Mouse (Mus musculus): ENCODE results near the gene Prkar2b.

Gene Prkar2b

DNA sequence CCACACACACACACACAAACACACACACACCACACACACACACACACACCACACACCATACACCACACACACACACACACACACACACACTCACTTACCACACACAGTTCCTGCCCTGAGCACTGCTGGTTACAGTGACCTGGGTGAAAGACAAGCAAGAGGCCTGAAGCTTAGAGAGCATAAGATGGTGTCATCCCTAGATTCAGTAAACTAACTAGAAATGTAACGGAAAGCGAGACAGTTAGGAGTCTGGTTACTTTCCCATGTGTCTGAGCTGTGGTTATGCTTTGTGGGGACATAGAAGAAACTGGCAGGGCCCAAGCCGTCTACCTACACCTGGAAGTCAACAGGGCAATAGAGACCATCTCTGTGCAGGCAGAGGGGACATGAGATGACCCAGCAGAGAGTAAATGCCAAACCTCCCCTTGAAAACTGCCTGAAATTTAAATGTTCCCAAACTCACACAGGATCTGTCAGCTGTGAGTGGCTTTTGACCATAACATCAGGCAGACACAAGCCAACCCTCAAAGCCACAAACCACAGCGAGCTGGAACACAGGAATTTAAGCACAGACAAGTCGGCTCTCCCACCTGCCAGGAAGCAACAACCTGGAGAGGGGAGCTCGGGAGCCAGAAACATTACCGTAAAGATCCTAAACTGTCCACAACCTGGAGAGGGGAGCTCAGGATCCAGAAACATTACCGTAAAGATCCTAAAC, 51.7 kb downstream of the Prkar2b start:
- DNase-seq (ENCODE audit: low spot score), result no peak

DNA sequence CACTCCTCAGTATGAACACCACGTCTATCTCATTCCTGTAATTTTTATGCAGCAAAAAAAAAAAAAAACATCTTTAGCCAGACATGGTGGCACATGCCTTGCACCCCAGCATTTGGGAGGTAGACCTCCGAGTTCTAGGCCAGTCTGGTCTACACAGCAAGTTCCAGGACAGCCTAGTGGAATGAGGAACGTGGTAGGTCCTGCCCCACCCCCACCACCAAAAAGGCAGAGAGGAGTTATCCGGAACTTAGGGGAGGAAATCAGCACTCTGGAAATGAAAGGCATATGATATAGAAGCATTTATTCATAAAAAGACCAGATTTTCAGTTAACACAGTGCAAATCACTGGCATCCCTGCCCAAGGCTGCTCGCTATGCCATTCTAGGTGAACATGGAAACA, 52.4 kb downstream of the Prkar2b start:
- no peak for DNase-seq (ENCODE audit: low spot score)

DNA sequence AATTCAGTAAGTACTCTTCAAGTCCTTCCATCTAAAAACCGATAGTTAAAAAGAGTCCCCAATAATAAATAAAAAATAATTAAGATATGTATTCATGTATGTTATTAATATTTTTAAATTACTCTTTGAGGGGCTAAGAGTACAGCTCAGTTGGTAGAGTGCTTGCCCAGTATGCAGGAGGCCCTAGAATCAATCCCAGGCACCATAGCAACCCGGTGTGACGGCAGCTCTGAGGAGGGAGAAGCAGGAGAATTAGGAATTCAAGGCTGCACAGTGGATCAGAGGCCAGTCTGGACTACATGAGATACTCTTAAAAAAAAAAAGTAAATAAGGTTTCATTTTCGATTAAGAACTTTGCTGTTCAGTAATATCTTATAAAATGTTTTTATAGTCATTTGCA, 53.5 kb downstream of the Prkar2b start:
- DNase-seq (ENCODE audit: low spot score), result no peak

DNA sequence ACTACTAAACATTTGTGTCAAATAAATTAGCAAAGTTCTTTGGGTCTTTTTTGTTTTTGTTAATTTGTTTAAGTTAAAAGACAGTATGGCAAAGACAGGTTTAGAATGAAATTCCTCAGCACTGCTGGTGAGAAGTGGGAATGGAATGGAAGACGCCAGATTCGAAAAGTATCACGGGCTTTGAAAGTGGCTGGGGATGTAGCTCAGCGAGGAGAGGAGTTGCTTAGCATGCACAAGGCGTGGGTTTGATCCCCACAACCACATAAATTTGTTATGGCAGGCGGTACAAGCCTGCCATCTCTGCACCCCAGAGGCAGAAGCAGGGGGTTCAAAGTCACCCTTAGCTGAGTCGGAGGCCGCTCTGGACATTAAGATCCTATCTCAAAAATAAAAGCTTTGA, 54.1 kb downstream of the Prkar2b start:
- no peak for DNase-seq (ENCODE audit: low spot score)

DNA sequence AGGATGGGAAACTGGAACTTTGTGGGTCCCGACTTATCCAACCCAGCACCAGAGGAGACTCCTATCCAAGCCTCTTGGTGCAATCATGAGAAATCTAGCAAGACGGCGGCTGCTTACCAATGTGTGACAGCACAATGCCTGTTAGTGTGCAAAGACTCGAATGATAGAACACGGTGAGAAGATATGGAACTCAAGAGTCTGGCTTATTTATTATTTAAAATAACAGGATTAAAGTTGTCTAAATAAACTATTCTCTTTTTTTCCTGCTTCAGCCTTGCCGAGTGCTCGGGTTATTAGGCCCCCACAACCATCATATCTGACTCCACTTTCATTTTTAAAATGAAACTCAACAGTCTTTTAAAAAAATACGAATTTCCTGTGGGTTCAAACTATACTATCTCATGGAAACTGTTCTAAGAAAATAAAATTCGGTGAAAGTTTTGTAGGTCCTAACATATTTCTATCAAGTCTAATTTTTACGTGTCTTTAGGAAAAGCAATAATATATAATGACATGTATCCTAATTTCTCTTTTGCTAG, 54.6 kb downstream of the Prkar2b start:
- DNase-seq (ENCODE audit: low spot score), result no peak

DNA sequence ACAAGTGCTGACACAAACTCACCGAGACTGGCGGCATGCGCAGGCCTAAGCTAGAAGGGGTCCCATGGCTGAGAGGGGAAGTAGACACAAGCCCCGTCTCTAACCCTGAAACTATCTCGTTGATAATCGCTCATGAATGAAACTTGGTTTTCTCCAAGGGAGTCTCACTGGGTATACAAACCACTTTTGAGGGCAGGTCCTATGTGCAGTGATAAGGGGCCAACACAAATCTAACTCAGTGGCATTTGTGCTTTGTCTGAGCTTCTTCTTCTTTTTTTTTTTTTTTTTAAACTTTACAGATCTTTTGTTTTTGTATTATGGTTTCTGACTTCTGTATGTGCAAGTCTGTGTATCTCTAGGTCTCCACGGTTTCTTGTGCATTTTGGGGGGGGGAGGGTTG, 60.6 kb downstream of the Prkar2b start:
- no peak for DNase-seq (ENCODE audit: low spot score)

DNA sequence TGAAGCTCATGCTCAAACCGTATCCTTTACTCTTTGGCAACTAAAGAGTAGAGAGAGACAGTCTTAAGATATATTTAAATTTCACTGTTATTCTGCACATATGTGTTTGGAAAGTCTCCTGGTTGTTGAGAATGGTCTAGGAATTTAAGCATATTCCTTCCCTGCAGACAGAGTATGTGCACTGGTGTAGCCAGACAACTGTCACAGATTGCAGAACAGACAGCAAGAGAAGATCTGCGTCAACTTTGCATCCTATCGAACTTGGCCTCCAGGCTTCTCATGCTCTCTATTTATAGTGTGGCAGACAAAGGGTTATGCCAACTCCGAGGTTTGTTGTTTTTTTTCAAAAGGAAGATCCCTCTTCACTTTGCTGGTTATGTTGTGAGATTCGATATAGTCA, 62.4 kb downstream of the Prkar2b start:
- DNase-seq (ENCODE audit: low spot score), result no peak

DNA sequence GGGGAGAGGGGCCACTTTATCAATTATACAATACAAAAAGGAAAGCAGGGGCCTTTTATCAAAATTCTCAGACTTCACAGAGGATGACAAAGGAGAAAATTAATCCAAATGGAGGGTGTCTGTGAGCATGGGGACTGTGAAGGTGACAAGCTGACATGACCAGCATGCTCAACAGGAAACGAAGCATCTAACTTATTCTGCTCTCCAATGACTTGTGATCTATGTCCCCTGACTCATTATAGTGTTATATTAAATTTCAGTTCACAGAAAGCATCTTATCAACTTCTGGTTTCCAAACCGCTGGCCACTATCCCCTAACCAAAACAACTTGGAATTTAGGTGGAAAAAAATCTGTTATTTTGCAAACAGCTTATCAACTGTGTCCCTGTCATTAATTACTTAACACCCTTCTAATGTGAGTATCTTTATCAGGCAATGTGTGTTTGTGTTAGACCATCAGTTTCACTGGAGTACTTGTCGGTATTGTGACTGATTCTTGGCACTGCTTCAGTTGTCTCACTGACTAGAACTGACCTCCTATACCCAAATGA, 63.7 kb downstream of the Prkar2b start:
- no peak for DNase-seq (ENCODE audit: low spot score)

DNA sequence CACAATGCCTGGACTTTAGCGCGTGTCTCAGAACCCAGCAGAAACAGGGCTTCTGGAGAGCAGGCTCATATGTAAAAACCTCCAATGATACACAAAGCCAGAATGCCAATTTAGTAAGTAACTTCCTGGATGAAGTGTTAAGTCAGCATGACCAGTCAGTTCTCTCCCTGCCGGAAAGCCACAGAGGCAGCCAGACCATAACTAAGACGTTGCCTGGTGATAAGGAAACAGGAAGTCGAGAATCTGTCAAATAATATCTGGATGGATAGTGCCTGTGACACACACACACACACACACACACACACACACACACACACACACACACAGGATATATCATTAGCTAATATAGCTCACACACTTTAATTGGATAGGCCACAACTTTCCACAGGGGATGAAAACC, 64.2 kb downstream of the Prkar2b start:
- DNase-seq (ENCODE audit: low spot score), result no peak

DNA sequence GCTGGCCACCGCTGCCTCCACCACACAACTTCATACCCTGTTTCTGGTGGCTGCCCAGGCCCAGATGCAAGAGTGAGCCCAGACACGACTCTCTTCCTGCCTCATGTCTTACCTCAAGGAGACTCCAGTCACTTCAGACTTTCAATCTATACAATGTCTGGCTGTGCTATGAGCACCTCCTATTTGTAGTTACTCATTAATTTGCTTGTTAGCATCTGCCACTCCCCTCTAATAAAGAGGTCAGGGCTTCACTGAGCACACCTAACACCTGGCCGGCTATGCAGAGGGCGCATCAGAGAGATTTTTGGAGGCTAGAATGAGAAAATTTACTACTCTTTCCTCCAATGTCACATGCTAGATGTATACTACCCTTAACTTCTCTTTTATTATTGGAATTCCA, 70.5 kb downstream of the Prkar2b start:
- DNase-seq (ENCODE audit: low spot score), result no peak

DNA sequence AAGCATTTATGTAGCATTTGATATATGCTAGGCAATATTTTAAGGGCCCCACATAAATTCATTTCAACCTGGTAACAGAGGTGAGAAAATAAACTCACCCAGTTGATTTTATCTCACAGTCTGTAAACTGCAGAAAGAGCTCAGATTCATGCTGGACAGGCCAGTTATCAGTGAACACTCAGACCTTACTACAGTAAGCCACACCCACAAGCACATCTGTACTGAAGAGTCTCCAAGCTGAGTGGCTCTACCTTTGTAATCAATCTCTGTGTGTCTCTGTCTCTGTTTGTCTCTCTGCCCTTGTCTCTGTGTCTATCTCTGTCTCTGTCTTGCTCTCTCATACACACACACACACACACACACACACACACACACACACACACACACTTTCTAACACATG, 71.4 kb downstream of the Prkar2b start:
- no peak for DNase-seq (ENCODE audit: low spot score)

DNA sequence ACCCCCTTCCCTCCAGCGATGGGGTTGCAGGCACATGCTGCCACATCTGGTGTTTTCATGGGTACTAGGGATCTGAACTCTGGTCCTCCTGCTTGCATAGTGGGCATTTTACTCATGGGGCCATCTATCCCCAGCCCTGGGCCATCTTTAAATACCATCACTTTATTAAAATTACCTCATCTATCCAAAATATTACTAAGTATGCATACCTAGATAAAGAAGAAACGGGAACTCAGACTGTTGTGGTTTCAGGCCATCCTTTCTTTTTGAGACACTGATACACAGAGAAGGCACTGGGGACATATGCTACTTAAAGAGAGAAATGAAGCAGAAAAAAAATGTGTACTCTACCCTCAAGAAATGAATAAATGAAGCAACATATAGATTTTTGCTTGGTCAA, 74.6 kb downstream of the Prkar2b start:
- no peak for DNase-seq (ENCODE audit: low spot score)

DNA sequence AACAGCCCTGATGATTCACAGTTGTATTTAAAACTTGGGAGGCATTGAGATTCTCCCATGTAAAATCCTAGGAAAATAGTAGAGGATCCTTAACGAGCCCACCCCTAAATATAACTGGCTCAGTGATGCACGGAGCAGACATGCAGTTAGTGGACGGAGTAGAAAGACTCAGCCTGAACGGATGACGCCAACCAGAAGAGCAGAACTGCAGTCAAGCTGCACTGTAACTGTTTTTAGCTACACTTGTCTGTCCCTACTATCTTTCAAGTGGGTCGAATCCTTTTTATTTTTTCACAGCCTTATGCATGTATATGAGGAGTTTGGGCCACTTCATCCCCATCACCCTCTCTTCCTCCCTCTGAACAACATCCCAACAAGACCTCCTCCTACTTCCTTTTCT, 75.4 kb downstream of the Prkar2b start:
- DNase-seq (ENCODE audit: low spot score), result no peak

DNA sequence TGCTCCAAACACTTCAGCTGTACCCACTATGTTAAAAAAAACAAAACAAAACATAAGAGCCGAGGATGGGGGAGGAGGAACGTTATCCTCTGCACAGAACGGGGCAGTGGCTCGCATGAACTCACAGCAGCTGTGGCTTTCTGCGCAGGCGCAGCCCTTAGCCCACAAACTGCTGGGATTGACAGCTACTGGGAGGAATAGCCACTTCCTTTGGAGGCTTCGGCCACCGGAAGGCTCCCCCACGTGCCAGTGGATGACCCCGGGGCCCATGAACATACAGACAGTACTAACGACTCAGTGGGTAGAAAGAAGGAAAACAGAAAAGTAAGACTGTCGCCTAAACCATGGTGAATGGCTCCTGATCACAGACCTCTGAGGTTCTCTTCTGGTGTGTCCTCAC, 76.4 kb downstream of the Prkar2b start:
- no peak for DNase-seq (ENCODE audit: low spot score)

DNA sequence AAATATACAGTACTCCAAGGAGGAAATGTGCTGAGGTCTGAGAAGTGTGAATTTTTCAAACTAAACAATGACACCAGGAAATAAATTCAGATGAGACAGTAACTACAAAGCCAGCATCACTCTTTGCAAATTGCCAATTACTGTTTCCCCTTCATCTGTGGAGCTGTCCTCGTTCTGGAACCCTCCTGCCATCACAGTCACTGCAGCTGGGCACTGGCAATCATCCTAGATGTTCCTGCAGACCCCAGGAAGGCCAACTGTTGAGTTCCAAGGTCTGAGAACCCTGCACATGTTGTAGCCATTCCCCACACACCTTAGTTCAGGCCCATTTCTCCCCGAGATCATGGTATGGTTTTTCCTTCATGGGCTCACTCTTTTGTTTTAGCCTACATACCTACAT, 76.9 kb downstream of the Prkar2b start:
- no peak for DNase-seq (ENCODE audit: low spot score)

DNA sequence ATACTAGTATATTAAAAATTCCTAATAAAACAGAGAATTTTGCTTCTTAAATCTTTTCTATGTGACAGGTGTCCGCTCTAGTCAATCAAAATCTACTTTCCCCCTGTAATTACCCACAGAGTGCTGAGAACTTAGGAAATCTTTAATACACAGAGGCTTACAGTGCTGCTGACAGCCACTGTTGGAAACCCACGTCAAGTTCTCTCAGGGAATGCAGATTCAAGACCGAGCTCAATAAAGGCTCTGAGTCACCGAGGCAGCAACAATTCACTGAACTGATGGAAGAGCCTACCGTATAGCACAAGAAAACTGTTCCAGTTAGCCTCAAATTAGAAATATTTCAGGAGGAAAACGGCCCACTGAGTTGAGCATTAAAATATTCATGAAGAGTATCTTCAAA, 77.3 kb downstream of the Prkar2b start:
- no peak for DNase-seq (ENCODE audit: low spot score)

DNA sequence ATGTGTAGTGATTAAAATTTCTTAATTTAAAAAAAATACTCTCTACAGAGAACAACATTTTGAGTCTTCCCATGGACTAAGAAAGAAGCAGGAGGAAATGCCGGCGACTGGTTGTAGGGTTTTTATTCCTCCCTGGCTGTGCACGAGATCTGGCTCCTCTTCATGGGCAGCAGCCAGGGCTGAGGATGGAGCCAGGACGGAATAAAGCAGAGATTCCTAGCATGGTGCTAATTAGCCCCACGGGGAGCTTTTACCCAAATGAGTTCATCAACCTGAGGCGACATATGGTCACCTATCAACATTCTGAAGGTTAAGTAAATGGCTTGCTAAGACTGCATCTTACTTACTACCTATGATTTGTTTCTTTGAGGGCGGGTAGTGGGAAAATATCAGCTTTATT, 77.9 kb downstream of the Prkar2b start:
- DNase-seq (ENCODE audit: low spot score), result no peak

DNA sequence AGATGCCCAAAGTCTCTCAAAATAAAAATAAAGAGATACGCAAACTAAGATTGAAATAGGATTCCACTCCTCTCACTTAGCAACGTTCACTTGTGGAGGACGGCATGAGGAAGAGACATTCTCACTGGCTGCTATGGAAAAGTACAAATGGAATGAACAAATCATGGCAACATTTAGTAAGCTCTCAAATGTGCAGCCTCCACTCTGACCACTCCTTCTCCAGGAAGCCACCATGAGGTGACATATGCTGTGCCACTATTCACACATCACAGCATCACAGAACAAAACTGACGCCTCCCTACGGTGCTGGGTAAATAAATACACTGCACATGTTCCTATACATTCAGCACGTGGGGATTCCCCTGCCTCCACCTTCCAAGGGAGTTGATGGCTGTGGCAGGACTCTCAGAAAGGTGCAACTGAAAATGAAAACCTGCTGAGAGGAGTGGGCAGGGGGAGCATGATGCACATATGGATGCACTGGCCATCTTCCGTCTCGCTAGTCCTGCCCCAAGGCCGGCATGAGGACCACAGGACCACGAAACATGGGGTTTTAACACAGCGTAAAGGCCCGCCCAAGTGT, 83.4 kb downstream of the Prkar2b start:
- no peak for DNase-seq (ENCODE audit: low spot score)

DNA sequence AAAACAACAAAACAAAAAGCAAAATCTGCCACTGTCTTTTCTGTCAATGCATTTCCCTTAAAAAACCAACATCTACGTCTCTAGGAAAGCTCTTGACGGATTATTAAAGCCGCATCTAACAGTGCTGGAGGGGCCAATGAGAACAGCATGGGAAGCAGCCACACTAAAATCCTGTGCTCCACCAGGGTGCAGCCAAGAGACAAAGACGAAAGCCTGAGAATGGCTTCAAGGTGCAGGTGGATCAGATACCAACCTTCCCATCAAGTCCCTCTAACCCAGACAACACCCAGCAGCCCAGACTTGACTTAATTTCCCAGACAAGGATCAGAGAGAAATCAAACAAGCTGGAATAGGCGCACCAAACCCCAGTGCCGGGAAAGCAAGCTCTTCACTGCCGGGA, 84.6 kb downstream of the Prkar2b start:
- DNase-seq (ENCODE audit: low spot score), result no peak

DNA sequence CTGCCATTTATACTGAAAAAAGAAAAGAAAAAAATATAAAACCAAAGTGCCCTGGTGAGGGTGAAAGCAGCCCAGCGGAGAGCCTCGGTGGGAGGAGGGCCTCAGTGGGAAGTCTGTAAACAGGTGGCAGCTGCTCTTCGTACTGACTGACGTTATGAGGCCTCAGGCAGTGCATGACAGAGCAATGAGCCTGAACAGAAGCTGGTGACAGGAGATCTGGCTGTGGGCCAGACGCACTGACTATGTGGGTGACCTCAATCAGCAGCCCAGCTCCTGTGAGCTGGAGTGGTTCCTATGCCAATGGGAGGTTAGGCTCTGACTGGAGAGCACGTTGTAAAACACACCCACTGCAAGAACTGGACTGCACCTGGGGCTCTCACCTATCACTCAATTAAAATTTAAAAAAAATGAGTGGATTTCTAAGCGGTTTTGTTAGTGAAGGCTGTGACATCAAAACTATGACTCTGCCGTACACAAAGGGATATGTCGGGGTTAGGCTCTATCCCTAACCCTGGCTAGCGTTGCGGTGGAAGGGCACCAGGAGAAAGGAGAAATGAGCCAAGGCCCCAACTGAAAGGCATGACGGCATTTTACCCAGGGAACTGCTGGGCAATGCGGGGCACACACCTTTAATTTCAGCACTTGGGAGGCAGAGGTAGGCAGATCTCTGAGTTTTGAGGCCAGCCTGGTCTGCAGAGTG, 87.5 kb downstream of the Prkar2b start:
- DNase-seq (ENCODE audit: low spot score), result no peak

DNA sequence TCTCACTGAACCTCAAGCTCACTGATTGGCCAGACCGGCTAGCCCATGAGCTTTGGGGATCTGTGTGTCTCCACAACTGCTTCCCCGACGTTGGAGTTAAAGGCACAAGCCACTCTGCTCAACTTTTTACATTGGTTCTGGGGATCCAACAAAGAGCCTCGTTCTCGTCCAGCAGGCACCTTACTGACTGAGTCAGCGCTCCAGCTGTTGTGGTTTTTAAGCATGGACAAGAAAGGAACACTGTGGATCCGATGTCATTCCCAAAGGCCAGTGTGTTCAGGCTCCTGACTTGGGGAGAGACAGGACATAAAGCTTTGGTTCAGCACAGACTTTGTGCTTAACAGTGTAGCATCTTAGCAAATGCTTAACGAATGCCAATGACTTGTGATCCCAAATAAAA, 89.5 kb downstream of the Prkar2b start:
- DNase-seq (ENCODE audit: low spot score), result no peak

DNA sequence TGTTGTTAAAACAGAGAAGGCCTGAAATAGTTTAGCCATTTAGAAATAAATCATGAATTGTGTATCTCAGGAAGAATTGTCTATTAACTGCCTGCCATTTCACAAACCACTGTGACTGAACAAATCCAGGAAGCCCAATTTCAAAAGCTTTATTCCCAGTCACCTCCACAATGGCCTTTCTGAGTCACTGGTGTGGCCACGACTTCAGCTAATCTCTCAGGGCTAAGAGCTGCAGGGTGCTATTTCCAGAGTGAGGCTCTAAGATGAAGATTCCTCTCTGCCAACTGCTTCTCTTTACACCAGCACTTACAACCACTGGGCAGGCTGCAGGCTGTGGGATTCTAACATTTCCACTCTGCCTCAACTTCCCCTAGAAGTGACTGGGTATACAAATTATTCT, 92.0 kb downstream of the Prkar2b start:
- DNase-seq (ENCODE audit: low spot score), result no peak

DNA sequence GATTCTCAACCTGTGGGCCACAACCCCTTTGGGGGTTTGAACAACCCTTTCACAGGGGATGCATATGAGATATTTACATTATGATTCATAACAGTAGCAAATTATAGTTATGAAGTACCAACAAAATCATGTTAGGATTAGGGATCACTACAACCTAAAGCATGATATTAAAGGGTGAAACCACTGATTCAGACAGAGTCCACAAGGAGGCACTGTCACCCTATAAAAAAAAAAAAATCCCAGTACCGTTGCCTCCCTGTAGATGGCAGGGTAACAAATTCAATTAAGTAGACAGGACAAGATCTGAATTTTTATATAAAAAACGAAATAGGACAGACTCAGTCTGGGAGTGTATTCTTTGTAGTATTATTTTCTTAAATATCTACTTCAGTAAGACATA, 93.6 kb downstream of the Prkar2b start:
- DNase-seq (ENCODE audit: low spot score), result no peak

Data from left cerebral cortex, adult 11 months (tissue).